Mouse (Mus musculus) midbrain, embryonic 10.5 days (tissue): ENCODE results near the gene Galnt3. TPM values are rescaled to one million over a fixed set of nuclear protein-coding genes. Genes with fewer than 3 reads are reported as not detected.
A peak's percentile ranks its signal among the peaks of the same experiment; 100 is the strongest.

ENCODE experiments used
- DNase-seq: peaks from one replicate; pipeline ENCODE4 v3.0.0-alpha.2; 2017; ENCODE audit warnings: low spot score
- H3K27ac ChIP-seq: fragments of 300-500 bp; sonication (generic); replicated peaks from 2 replicates; pipeline ENCODE4 v1.5.1; 2016; ENCODE audit warnings: mild to moderate bottlenecking
- H3K27me3 ChIP-seq: fragments of 300-500 bp; sonication (generic); 2 replicates; pipeline ENCODE4 v1.6.1; 2016; ENCODE audit warnings: low read depth, mild to moderate bottlenecking; ENCODE audit not compliant: poor library complexity, severe bottlenecking
- H3K36me3 ChIP-seq: fragments of 300-500 bp; sonication (generic); 2 replicates; pipeline ENCODE4 v1.6.1; 2016; ENCODE audit warnings: mild to moderate bottlenecking, moderate library complexity
- H3K4me1 ChIP-seq: fragments of 300-500 bp; sonication (generic); 2 replicates; pipeline ENCODE4 v1.6.1; 2016
- H3K4me3 ChIP-seq: fragments of 300-500 bp; sonication (generic); 2 replicates; pipeline ENCODE4 v1.5.1; 2016; ENCODE audit warnings: mild to moderate bottlenecking, moderate library complexity
- H3K9me3 ChIP-seq: fragments of 300-500 bp; sonication (generic); replicated peaks from 2 replicates; pipeline ENCODE4 v1.6.1; 2016; ENCODE audit warnings: mild to moderate bottlenecking
- WGBS: fragments of 180-500 bp; shearing (Covaris S2); methylation state at CpG from one replicate; pipeline ENCODE4 v1.1.7; 2016; 5-methylcytosine and 5-hydroxymethylcytosine counted together
- polyA plus RNA-seq: library from polyadenylated mRNA; unstranded; fragments of >200 nt; fragmentation: Nextera tagmentation; extraction: Ambion mirVana; gene quantifications from 2 replicates; pipeline ENCODE4 v1.2.1, GENCODE M21; 2016

Gene Galnt3
- polyA plus RNA-seq, 1 experiment from 2014 or later, result 0.30 TPM

DNA sequence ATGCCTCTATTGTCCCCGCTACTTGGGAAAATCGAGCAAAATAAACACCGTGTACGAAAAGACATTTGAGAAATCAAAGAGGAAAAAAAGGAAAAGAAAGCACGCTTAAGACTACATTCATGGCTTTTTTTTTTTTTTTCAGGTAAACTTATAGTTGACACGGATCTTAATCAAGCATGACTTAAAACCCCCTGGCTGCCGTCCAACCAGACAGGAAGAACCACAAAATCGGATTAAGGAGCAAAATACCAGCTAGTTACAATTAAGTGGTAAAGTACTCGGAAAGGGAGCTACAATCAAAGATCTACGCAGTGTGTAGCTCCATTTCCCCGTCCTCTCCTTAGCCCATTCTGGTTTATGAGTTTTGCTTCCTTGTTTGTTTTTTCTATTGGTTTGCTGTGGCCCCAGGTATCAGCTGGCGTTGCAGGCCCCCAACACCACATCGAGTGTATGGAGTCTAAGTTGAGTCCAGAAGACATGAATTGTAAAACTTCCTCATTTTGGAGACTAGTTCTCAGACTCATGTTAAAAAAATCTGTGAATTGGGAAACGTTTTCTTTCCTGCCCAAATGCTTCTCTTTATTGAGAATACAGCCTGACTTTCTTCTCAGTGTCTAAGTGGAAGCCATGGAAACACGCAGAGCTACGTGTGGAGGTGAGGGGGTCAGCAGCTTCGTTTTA, 24.0 kb downstream of the Galnt3 start:
- 72% methylated on average over 17 of the region's 17 CpGs for WGBS
- Histone ChIP-seq H3K9me3 (no peaks in the 10 kb centered on the region), H3K27ac (no peak overlapping the region), H3K36me3 (no peaks in the 10 kb centered on the region), H3K4me3 (no peak overlapping the region), H3K4me1 (peaks cover 22% of the 10 kb centered on the region), H3K27me3 (peaks cover 8% of the 10 kb centered on the region; the same call in 1 of the 2 replicates)
- no peak for DNase-seq

DNA sequence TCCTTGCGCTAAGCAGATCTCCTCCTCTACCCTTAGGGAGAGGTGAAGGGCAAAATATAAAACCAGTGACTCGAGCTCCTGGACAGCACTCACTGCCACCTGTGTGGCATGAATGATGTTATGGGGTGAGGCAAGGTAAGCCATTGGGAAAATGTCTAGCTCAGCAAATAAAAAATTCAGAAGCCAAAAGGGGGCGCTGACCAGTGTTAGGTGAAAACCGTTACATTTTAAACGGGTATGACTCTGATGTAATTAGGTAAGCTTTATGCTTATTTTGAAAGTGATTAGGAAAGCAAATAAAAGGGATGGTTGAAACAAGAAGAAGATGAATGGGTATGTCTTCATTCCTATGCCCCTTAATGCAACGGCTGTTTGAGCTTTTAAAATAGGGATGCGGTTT, 24.6 kb downstream of the Galnt3 start:
- Histone ChIP-seq H3K27me3 (peaks cover 8% of the 10 kb centered on the region; the same call in 1 of the 2 replicates), H3K36me3 (no peaks in the 10 kb centered on the region), H3K4me3 (no peak overlapping the region), H3K4me1 (peaks cover 22% of the 10 kb centered on the region), H3K9me3 (no peaks in the 10 kb centered on the region), H3K27ac (no peak overlapping the region)
- DNase-seq, result no peak
- 82% methylated on average over 7 of the region's 7 CpGs for WGBS

DNA sequence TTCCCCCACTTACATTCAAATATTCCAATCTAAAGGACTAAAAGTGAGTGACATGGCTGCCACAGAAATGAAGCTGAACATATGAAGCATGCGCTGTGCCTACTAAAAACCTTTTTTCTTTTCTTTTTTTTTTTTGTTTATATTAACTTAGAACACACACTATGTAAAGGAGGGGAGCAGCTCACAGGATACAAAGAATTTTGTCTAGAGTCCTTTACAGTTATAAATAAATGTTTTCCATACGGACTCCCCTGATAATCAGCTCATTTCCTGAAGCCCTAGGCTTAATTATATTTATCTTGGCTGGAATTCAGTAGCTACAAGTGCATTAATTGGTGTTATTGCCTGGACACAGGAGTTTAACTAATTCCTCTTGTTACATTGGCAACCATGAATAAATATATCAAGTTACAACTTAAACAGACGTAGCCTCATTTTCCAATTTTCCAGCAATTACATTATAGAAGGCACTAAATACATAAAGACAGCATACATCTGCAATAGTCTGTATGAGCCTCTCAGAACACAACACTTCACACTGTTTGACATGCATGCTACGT, 30.1 kb downstream of the Galnt3 start:
- Histone ChIP-seq H3K27me3 (peaks cover 13% of the 10 kb centered on the region; the same call in 1 of the 2 replicates), H3K9me3 (no peaks in the 10 kb centered on the region), H3K36me3 (no peaks in the 10 kb centered on the region), H3K4me3 (no peak overlapping the region), H3K27ac (no peak overlapping the region), H3K4me1 (peaks cover 14% of the 10 kb centered on the region)
- WGBS, result 81% methylated on average over 4 of the region's 4 CpGs
- DNase-seq, result no peak

DNA sequence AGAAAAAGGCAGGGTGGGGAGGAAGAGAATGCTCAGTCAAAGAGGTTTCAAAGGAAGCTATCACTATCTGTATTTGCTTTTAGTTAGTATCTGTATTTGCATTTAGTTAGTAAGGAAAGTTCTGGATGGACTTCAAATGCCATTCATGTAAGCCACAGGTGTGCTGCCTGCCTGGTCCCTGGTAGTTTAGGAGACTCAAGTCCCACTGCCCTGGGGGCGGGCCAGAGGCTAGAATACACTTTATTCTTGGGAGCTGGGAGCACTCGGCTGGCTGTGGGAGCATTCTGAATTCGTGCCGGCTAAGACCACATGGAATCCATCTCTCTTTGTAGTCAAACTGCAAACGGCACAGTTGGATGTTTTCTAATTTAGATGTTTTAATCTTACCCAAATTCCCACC, 33.5 kb downstream of the Galnt3 start:
- 57% methylated on average over 5 of the region's 5 CpGs for WGBS

DNA sequence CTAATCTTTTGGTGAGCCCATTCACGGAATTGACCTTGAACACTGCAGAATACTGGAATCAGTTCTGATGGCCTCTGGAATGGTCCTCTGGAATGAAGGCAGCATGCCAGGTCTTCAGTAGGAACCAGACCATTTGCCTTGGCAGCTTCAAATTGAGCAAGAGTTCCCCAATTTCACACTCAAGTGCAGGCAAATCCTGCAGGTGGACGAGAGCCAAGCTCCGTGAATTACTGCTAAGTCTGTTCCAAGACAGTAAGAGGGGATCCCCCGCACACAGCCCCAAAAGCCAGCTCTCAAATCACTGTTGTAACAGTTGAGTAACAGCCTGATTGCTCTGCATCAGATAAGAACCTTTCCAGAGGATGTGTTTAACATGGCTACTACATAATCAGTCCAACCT, 42.9 kb downstream of the Galnt3 start:
- no peak for DNase-seq
- Histone ChIP-seq H3K9me3 (no peaks in the 10 kb centered on the region), H3K4me3 (no peak overlapping the region), H3K4me1 (no peaks in the 10 kb centered on the region), H3K27me3 (no peaks in the 10 kb centered on the region), H3K36me3 (no peaks in the 10 kb centered on the region), H3K27ac (no peak overlapping the region)
- WGBS, result 89% methylated on average over 4 of the region's 4 CpGs

More for the DNA sequence above, 33.5 kb downstream of the Galnt3 start:
- no peak overlapping the region for H3K27ac ChIP-seq
- no peaks in the 10 kb centered on the region for H3K36me3 ChIP-seq
- no peak for DNase-seq
- peaks cover 4% of the 10 kb centered on the region; the same call in 1 of the 2 replicates for H3K27me3 ChIP-seq
- no peaks in the 10 kb centered on the region for H3K4me1 ChIP-seq
- H3K4me3 ChIP-seq, result no peak overlapping the region
- H3K9me3 ChIP-seq, result no peaks in the 10 kb centered on the region

- Histone ChIP-seq H3K9me3 (no peaks in the 10 kb centered on the region), H3K4me3 (no peak overlapping the region), H3K36me3 (no peaks in the 10 kb centered on the region), H3K4me1 (no peaks in the 10 kb centered on the region), H3K27ac (no peak overlapping the region), H3K27me3 (no peaks in the 10 kb centered on the region)
- 93% methylated on average over 2 of the region's 2 CpGs for WGBS
- DNase-seq, result no peak
These were observed 44.1 kb downstream of the Galnt3 start for GRCm38 (mm10) chr2:66080731-66081130.

DNA sequence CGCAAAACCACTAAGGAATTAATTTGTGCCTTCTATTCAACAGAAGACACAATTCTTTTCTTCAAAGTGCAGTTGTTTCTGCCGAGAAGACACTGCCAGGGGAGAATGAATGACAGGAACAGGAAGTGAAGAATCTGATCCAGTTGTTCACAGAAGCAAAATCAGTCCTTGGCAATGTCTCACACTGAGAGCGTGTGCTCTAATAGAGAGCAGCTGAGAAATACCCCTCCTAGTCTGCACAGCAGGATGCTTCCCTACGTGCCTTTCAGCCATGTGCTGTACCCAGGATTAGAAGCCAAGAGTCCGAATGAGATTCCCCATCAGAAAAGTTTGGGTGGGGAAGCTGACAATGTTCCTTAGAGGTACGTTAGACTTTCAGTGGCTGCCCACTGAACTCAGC, 55.3 kb downstream of the Galnt3 start:
- no peaks in the 10 kb centered on the region for H3K27me3 ChIP-seq
- no peaks in the 10 kb centered on the region for H3K36me3 ChIP-seq
- no peak overlapping the region for H3K27ac ChIP-seq
- DNase-seq, result no peak
- no peak overlapping the region for H3K4me3 ChIP-seq
- 40% methylated on average over 6 of the region's 6 CpGs for whole genome bisulfite sequencing
- H3K4me1 ChIP-seq, result peaks cover 10% of the 10 kb centered on the region
- no peaks in the 10 kb centered on the region for H3K9me3 ChIP-seq

- Histone ChIP-seq H3K4me3 (no peak overlapping the region), H3K27ac (no peak overlapping the region), H3K4me1 (no peaks in the 10 kb centered on the region), H3K36me3 (no peaks in the 10 kb centered on the region), H3K9me3 (no peaks in the 10 kb centered on the region), H3K27me3 (no peaks in the 10 kb centered on the region)
- WGBS, result 90% methylated on average over 10 of the region's 10 CpGs
- no peak for DNase-seq
These were observed 61.5 kb downstream of the Galnt3 start for GRCm38 (mm10) chr2:66063291-66063690.

GRCm38 (mm10) chr2:66044405-66045089, 80.2 kb downstream of the Galnt3 start:
- Histone ChIP-seq H3K4me3 (no peak overlapping the region), H3K9me3 (no peaks in the 10 kb centered on the region), H3K4me1 (peaks cover 33% of the 10 kb centered on the region), H3K27ac (peak overlapping the region; percentile 78), H3K27me3 (peaks cover 4% of the 10 kb centered on the region), H3K36me3 (no peaks in the 10 kb centered on the region)
- DNase-seq, result no peak
- WGBS, result 92% methylated on average over 12 of the region's 12 CpGs

DNA sequence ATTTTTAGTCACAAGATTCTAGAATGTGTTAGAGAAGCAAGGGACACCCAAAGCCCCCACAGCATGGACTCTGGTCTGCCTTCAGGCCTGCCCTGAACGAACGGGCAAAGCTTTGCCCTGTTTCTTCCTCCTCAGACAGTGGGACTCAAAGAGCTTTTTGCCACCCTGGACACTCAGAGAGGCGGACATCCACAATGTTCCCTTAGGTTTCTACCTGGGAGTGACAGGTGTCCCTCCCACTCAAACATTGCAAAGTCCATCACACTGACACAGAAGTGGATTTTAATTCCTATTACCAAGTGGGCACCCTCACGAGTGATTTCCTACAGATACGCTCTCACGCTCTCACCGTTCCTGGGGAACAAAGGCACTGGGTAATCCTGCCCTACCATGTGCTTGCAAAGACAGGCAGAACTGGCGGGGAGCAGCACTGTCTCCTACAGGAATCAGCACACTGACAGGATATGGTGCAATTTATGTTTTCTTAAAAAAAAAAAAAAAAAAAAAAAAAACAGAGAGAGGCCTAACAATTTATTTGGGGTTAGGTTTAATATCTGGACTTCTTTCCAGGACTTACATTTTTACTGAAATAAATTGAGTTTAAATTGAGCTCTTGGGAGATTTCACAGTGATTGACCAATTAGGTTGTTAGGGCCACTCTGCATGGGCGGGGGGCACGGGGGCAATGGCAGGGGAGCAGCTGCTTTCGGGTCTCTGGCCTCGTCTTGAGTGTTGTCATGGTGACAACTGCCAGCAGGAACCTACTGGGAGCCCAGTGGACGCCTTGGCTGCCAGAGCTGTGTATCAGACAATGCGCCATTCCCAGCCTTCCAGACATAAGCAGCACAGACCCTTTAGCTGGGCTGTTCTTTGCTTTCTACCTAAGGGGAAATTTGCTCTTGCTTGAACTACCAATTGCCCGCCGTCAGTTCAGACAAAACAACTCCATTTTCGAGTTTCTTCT, 81.1 kb downstream of the Galnt3 start:
- Histone ChIP-seq H3K9me3 (no peaks in the 10 kb centered on the region), H3K27me3 (peaks cover 7% of the 10 kb centered on the region), H3K36me3 (no peaks in the 10 kb centered on the region), H3K27ac (peak overlapping the region; percentile 78), H3K4me3 (no peak overlapping the region), H3K4me1 (peaks cover 33% of the 10 kb centered on the region)
- DNase-seq, result peak; percentile 79
- WGBS, result 40% methylated on average over 17 of the region's 17 CpGs

DNA sequence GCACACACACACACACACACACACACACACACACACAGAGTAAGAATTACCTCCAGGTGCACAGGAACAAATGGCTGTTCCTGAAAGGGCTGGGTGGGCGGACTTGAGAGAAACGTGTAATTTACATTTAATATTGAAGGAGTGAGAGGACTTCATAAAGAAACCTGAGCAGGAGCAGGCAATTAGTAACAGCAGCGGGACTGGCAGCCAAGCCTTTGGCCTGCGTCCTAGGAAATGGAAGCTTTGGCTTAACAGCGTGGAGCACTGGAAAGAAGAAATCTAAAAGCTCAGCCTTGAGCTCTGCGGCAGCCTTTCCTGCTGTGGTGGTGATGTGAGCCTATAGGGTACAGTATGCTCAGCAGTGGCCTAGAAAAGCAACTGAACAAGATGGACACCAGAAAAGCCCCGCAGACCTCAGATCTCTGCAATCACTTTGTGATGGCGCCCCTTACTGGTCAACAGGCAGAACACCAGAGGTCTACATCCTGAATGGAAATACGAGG, 82.8 kb downstream of the Galnt3 start:
- peak overlapping the region; percentile 64; the same call in 1 of the 2 replicates for H3K27ac ChIP-seq
- H3K4me1 ChIP-seq, result peaks cover 33% of the 10 kb centered on the region
- no peak overlapping the region for H3K4me3 ChIP-seq
- WGBS, result 83% methylated on average over 9 of the region's 9 CpGs
- no peaks in the 10 kb centered on the region for H3K9me3 ChIP-seq
- H3K36me3 ChIP-seq, result no peaks in the 10 kb centered on the region
- DNase-seq, result peak; percentile 61
- peaks cover 12% of the 10 kb centered on the region for H3K27me3 ChIP-seq

- DNase-seq, result no peak
- Histone ChIP-seq H3K36me3 (no peaks in the 10 kb centered on the region), H3K27me3 (peaks cover 12% of the 10 kb centered on the region), H3K27ac (peak overlapping the region; percentile 64), H3K4me1 (peaks cover 34% of the 10 kb centered on the region), H3K9me3 (no peaks in the 10 kb centered on the region), H3K4me3 (no peak overlapping the region)
- WGBS, result 68% methylated on average over 21 of the region's 21 CpGs
These were observed 83.4 kb downstream of the Galnt3 start for GRCm38 (mm10) chr2:66041203-66041916.
